Mouse (Mus musculus) MEL (cell line): ENCODE results near the gene Fth1. TPM values are rescaled to one million over a fixed set of nuclear protein-coding genes. Genes with fewer than 3 reads are reported as not detected.
A peak's percentile ranks its signal among the peaks of the same experiment; 100 is the strongest.

Source experiments
- DNase-seq: peaks from one replicate; pipeline ENCODE4 v3.0.0; 2011; ENCODE audit warnings: low read depth, low spot score
- H3K27ac ChIP-seq: 2 replicates; pipeline ENCODE4 v1.5.1; 2012; ENCODE audit warnings: low read depth, mild to moderate bottlenecking, control low read depth, low read length, moderate library complexity; ENCODE audit not compliant: control insufficient read depth
- H3K27me3 ChIP-seq, 2 experiments: fragments of 150-350 bp in 1 of 2; sonication (generic) in 1 of 2; 2 replicates each; pipeline ENCODE4 v1.6.1; 2012; ENCODE audit warnings: low read length in 2 of 2, mild to moderate bottlenecking in 2 of 2, improper control_type of control experiment in 1 of 2, moderate library complexity in 1 of 2; ENCODE audit not compliant: insufficient read depth in 2 of 2, control insufficient read depth in 1 of 2
- H3K36me3 ChIP-seq, 2 experiments: 2 replicates each; pipeline ENCODE4 v1.6.1; 2012 to 2014; ENCODE audit warnings: low read length in 2 of 2, improper control_type of control experiment in 1 of 2, inconsistent platforms in 1 of 2, mild to moderate bottlenecking in 1 of 2; ENCODE audit not compliant: insufficient read depth in 2 of 2, control insufficient read depth in 1 of 2
- H3K4me1 ChIP-seq, 2 experiments: fragments of 150-350 bp in 1 of 2; sonication (generic) in 1 of 2; 2 replicates each; pipeline ENCODE4 v1.6.1; 2012; ENCODE audit warnings: low read length in 2 of 2, improper control_type of control experiment in 1 of 2, mild to moderate bottlenecking in 1 of 2; ENCODE audit not compliant: insufficient read depth in 2 of 2, control insufficient read depth in 1 of 2
- H3K4me3 ChIP-seq, 2 experiments: fragments of 150-350 bp in 1 of 2; sonication (generic) in 1 of 2; 2 replicates each; pipeline ENCODE4 v1.5.1; 2012; ENCODE audit warnings: low read depth in 2 of 2, low read length in 2 of 2, mild to moderate bottlenecking in 2 of 2, moderate library complexity in 2 of 2, control low read depth in 1 of 2, improper control_type of control experiment in 1 of 2; ENCODE audit not compliant: control insufficient read depth in 1 of 2, insufficient read depth in 1 of 2
- H3K79me2 ChIP-seq: 2 replicates; pipeline ENCODE4 v1.6.1; 2012; ENCODE audit warnings: mild to moderate bottlenecking, low read length, moderate library complexity; ENCODE audit not compliant: control insufficient read depth, poor library complexity, insufficient read depth
- H3K9ac ChIP-seq: 2 replicates; pipeline ENCODE4 v1.6.1; 2012; ENCODE audit warnings: low read depth, mild to moderate bottlenecking, control low read depth, low read length, moderate library complexity; ENCODE audit not compliant: control insufficient read depth, poor library complexity, severe bottlenecking
- H3K9me3 ChIP-seq: fragments of 150-350 bp; sonication (generic); replicated peaks from 2 replicates; pipeline ENCODE4 v1.6.1; 2012; ENCODE audit warnings: mild to moderate bottlenecking, low read length, improper control_type of control experiment, moderate library complexity; ENCODE audit not compliant: insufficient read depth
- BHLHE40 ChIP-seq: IDR thresholded peaks from 2 replicates; pipeline ENCODE4 v1.6.1; 2012; ENCODE audit warnings: low read depth, mild to moderate bottlenecking, inconsistent platforms, low read length, improper control_type of control experiment, borderline replicate concordance
- CHD1 ChIP-seq: IDR thresholded peaks from 2 replicates; pipeline ENCODE4 v1.6.1; 2012; ENCODE audit warnings: low read depth, mild to moderate bottlenecking, inconsistent platforms, low read length, improper control_type of control experiment
- CHD2 ChIP-seq: IDR thresholded peaks from 2 replicates; pipeline ENCODE4 v1.6.1; 2011; ENCODE audit warnings: low read length, improper control_type of control experiment
- CTCF ChIP-seq, 3 experiments: IDR thresholded peaks in 2 of 3; conservative IDR thresholded peaks in 1 of 3; 2 replicates each; pipeline ENCODE4 v1.5.1; 2011 to 2012; ENCODE audit warnings: low read length in 3 of 3, low read depth in 2 of 3, mild to moderate bottlenecking in 2 of 3, improper control_type of control experiment in 1 of 3, inconsistent platforms in 1 of 3, mixed read lengths in 1 of 3, moderate library complexity in 1 of 3; ENCODE audit not compliant: control insufficient read depth in 1 of 3, insufficient read depth in 1 of 3, poor library complexity in 1 of 3, severe bottlenecking in 1 of 3
- ELF1 ChIP-seq: IDR thresholded peaks from 2 replicates; pipeline ENCODE4 v1.6.1; 2014; ENCODE audit warnings: low read depth, mild to moderate bottlenecking, inconsistent platforms, low read length, improper control_type of control experiment, moderate library complexity
- GATA1 ChIP-seq: IDR thresholded peaks from 2 replicates; pipeline ENCODE4 v1.6.1; 2011; ENCODE audit warnings: low read depth, low read length, improper control_type of control experiment
- HCFC1 ChIP-seq: IDR thresholded peaks from 2 replicates; pipeline ENCODE4 v1.6.1; 2012; ENCODE audit warnings: low read depth, mild to moderate bottlenecking, inconsistent platforms, low read length, improper control_type of control experiment, moderate library complexity
- MAFK ChIP-seq: IDR thresholded peaks from 2 replicates; pipeline ENCODE4 v1.6.1; 2011; ENCODE audit warnings: low read depth, mild to moderate bottlenecking, low read length, improper control_type of control experiment, borderline replicate concordance
- MAX ChIP-seq: IDR thresholded peaks from 2 replicates; pipeline ENCODE4 v1.6.1; 2011; ENCODE audit warnings: low read length, improper control_type of control experiment
- MXI1 ChIP-seq: IDR thresholded peaks from 2 replicates; pipeline ENCODE4 v1.6.1; 2011; ENCODE audit warnings: mild to moderate bottlenecking, low read depth, low read length, improper control_type of control experiment
- MYB ChIP-seq: IDR thresholded peaks from 2 replicates; pipeline ENCODE4 v1.6.1; 2011; ENCODE audit warnings: mild to moderate bottlenecking, low read depth, low read length, improper control_type of control experiment
- NRF1 ChIP-seq: IDR thresholded peaks from 2 replicates; pipeline ENCODE4 v1.6.1; 2014; ENCODE audit warnings: low read depth, mild to moderate bottlenecking, inconsistent platforms, low read length, improper control_type of control experiment, moderate library complexity; ENCODE audit not compliant: poor library complexity, insufficient read depth, severe bottlenecking
- POLR2A ChIP-seq, 2 experiments: IDR thresholded peaks; 2 replicates each; pipeline ENCODE4 v1.6.1; 2011 to 2012; ENCODE audit warnings: low read length in 2 of 2, mild to moderate bottlenecking in 2 of 2, control low read depth in 1 of 2, improper control_type of control experiment in 1 of 2, low read depth in 1 of 2, moderate library complexity in 1 of 2; ENCODE audit not compliant: control insufficient read depth in 1 of 2, insufficient read depth in 1 of 2, poor library complexity in 1 of 2
- SIN3A ChIP-seq: IDR thresholded peaks from 2 replicates; pipeline ENCODE4 v1.6.1; 2012; ENCODE audit warnings: low read length, improper control_type of control experiment, inconsistent platforms
- SMC3 ChIP-seq: IDR thresholded peaks from 2 replicates; pipeline ENCODE4 v1.6.1; 2011; ENCODE audit warnings: low read depth, low read length, improper control_type of control experiment
- TAL1 ChIP-seq: IDR thresholded peaks from 2 replicates; pipeline ENCODE4 v1.6.1; 2012; ENCODE audit warnings: mild to moderate bottlenecking, inconsistent platforms, low read length, moderate library complexity, mixed read lengths
- TCF12 ChIP-seq: IDR thresholded peaks from 2 replicates; pipeline ENCODE4 v1.6.1; 2014; ENCODE audit warnings: low read depth, mild to moderate bottlenecking, inconsistent platforms, low read length, improper control_type of control experiment, moderate library complexity
- UBTF ChIP-seq: IDR thresholded peaks from 2 replicates; pipeline ENCODE4 v1.6.1; 2012; ENCODE audit warnings: low read depth, mild to moderate bottlenecking, inconsistent platforms, low read length, improper control_type of control experiment, moderate library complexity, borderline replicate concordance; ENCODE audit not compliant: insufficient read depth
- USF1 ChIP-seq: IDR thresholded peaks from 2 replicates; pipeline ENCODE4 v1.6.1; 2014; ENCODE audit warnings: low read depth, mild to moderate bottlenecking, inconsistent platforms, low read length, improper control_type of control experiment, moderate library complexity
- USF2 ChIP-seq, 2 experiments: IDR thresholded peaks; 2 replicates each; pipeline ENCODE4 v1.6.1; 2011 to 2012; ENCODE audit warnings: improper control_type of control experiment in 2 of 2, low read length in 2 of 2, borderline replicate concordance in 1 of 2, inconsistent platforms in 1 of 2, low read depth in 1 of 2, mild to moderate bottlenecking in 1 of 2; ENCODE audit not compliant: insufficient read depth in 1 of 2
- ZC3H11A ChIP-seq: IDR thresholded peaks from 2 replicates; pipeline ENCODE4 v1.6.1; 2012; ENCODE audit warnings: low read depth, mild to moderate bottlenecking, inconsistent platforms, low read length, improper control_type of control experiment
- ZKSCAN1 ChIP-seq: IDR thresholded peaks from 2 replicates; pipeline ENCODE4 v1.6.1; 2012; ENCODE audit warnings: low read depth, mild to moderate bottlenecking, inconsistent platforms, low read length, improper control_type of control experiment, moderate library complexity
- ZMIZ1 ChIP-seq: IDR thresholded peaks from 2 replicates; pipeline ENCODE4 v1.6.1; 2012; ENCODE audit warnings: low read depth, mild to moderate bottlenecking, inconsistent platforms, low read length, improper control_type of control experiment, moderate library complexity
- polyA plus RNA-seq, 2 experiments: library from polyadenylated mRNA; stranded (reverse) in 1 of 2; unstranded in 1 of 2; fragments of >175 nt in 1 of 2; fragments of >200 nt in 1 of 2; gene quantifications; 2 replicates each; pipeline versions ENCODE4 v1.2.1 to v1.2.4; 2012; ENCODE audit warnings: low replicate concordance in 2 of 2, low read depth in 1 of 2; ENCODE audit not compliant: insufficient read length in 2 of 2, insufficient read depth in 1 of 2, missing spikeins in 1 of 2
- total RNA-seq: library from RNA; depleted of rRNA; stranded (reverse); fragments of 300-350 nt; gene quantifications from 2 replicates; pipeline ENCODE4 v1.2.3, GENCODE M21; 2012

Fth1 gene
- total and polyA plus RNA-seq, 3 experiments = 444 to 2,175 (median 2,118) TPM

GRCm38 (mm10) chr19:9954055-9954810 is 26.2 kb upstream of the Fth1 start (continued):
- TF ChIP-seq USF2 (IDR thresholded peaks at IDR 0.05; ENCODE audit: borderline replicate concordance in 1 of 2, insufficient read depth in 1 of 2, low read depth in 1 of 2, low read length in 2 of 2) = no peak
- no peak for TF ChIP-seq NRF1
- TF ChIP-seq CHD2 = no peak
- no peak for TF ChIP-seq MYB

GRCm38 (mm10) chr19:9954811-9955202 is 25.6 kb upstream of the Fth1 start:
- H3K4me3 ChIP-seq = peak overlapping the region; percentile 36 to 56
- no peaks in the 10 kb centered on the region for H3K9me3 ChIP-seq
- peak overlapping the region; percentile 80 for H3K27ac ChIP-seq
- no peak for TF ChIP-seq UBTF
- TF ChIP-seq ZMIZ1 = no peak
- TF ChIP-seq USF1 = no peak
- TF ChIP-seq HCFC1 = no peak
- TF ChIP-seq NRF1 = no peak
- no peak for TF ChIP-seq MAX
- no peak for TF ChIP-seq MXI1
- no peak for TF ChIP-seq GATA1
- TF ChIP-seq BHLHE40 = no peak
- no peak for TF ChIP-seq CHD1
- no peak for TF ChIP-seq SIN3A
- no peak for TF ChIP-seq TAL1
- no peak for TF ChIP-seq ZKSCAN1
- no peak for TF ChIP-seq POLR2A (IDR thresholded peaks at IDR 0.05; ENCODE audit: control insufficient read depth in 1 of 2, insufficient read depth in 1 of 2, low read depth in 1 of 2, low read length in 2 of 2, poor library complexity in 1 of 2)
- no peak for TF ChIP-seq ZC3H11A
- TF ChIP-seq ELF1 = no peak
- TF ChIP-seq TCF12 = no peak
- TF ChIP-seq CTCF (IDR thresholded peaks at IDR 0.05 in 2 of 3, conservative IDR thresholded peaks at IDR 0.05 in 1 of 3; ENCODE audit: control insufficient read depth in 1 of 3, insufficient read depth in 1 of 3, low read depth in 2 of 3, low read length in 3 of 3, poor library complexity in 1 of 3, severe bottlenecking in 1 of 3) = no peak
- no peak for TF ChIP-seq MAFK
- TF ChIP-seq SMC3 = no peak
- DNase-seq = peak; percentile 70
- H3K79me2 ChIP-seq = no peaks in the 10 kb centered on the region
- peak overlapping the region; percentile 59 for H3K9ac ChIP-seq
- no peaks in the 10 kb centered on the region for H3K27me3 ChIP-seq
- H3K4me1 ChIP-seq = peaks cover 34 to 44% of the 10 kb centered on the region in 2 experiments
- H3K36me3 ChIP-seq = peaks cover 0 to 38% of the 10 kb centered on the region in 2 experiments; a peak in 2 of 4 replicates
